Mouse (Mus musculus) heart, embryonic 14.5 days (tissue): ENCODE results near the gene Itgb5. TPM values are rescaled to one million over a fixed set of nuclear protein-coding genes. Genes with fewer than 3 reads are reported as not detected.
A peak's percentile ranks its signal among the peaks of the same experiment; 100 is the strongest.

ENCODE experiments used
- ATAC-seq: fragments of 200-750 bp; cut with Nextera tagmentation; 2 replicates; pipeline ENCODE4 v1.8.0; 2017; ENCODE audit warnings: low read depth, moderate TSS enrichment; ENCODE audit not compliant: insufficient number of reproducible peaks, insufficient read depth, low FRiP score
- H3K27ac ChIP-seq, 2 experiments: fragments of 200-500 bp in 1 of 2; fragments of 300-500 bp in 1 of 2; sonication (generic) in 1 of 2; replicated peaks in 1 of 2; 2 replicates each; pipeline ENCODE4 v1.5.1; 2012 to 2014; ENCODE audit warnings: low read depth in 2 of 2, low read length in 2 of 2, control low read depth in 1 of 2, mild to moderate bottlenecking in 1 of 2, mixed read lengths in 1 of 2; ENCODE audit not compliant: control insufficient read depth in 1 of 2, insufficient read depth in 1 of 2
- H3K27me3 ChIP-seq: fragments of 300-500 bp; sonication (generic); 2 replicates; pipeline ENCODE4 v1.6.1; 2014; ENCODE audit warnings: mild to moderate bottlenecking, low read length, control low read depth; ENCODE audit not compliant: control insufficient read depth, insufficient read depth
- H3K36me3 ChIP-seq: fragments of 300-500 bp; sonication (generic); 2 replicates; pipeline ENCODE4 v1.6.1; 2014; ENCODE audit warnings: mild to moderate bottlenecking, control low read depth, low read length, mixed read lengths; ENCODE audit not compliant: control insufficient read depth, insufficient read depth
- H3K4me1 ChIP-seq, 2 experiments: fragments of 200-500 bp in 1 of 2; fragments of 300-500 bp in 1 of 2; sonication (generic) in 1 of 2; 2 replicates each; pipeline ENCODE4 v1.6.1; 2012 to 2014; ENCODE audit warnings: low read length in 2 of 2, control low read depth in 1 of 2, mixed read lengths in 1 of 2; ENCODE audit not compliant: control insufficient read depth in 2 of 2, insufficient read depth in 2 of 2
- H3K4me2 ChIP-seq: fragments of 300-500 bp; sonication (generic); 2 replicates; pipeline ENCODE4 v1.6.1; 2014; ENCODE audit warnings: mild to moderate bottlenecking, low read length
- H3K4me3 ChIP-seq, 2 experiments: fragments of 200-500 bp in 1 of 2; fragments of 300-500 bp in 1 of 2; sonication (generic) in 1 of 2; 2 replicates each; pipeline ENCODE4 v1.5.1; 2012 to 2014; ENCODE audit warnings: low read length in 2 of 2, mild to moderate bottlenecking in 2 of 2, control low read depth in 1 of 2, low read depth in 1 of 2, moderate library complexity in 1 of 2; ENCODE audit not compliant: control insufficient read depth in 1 of 2, insufficient read depth in 1 of 2
- H3K9ac ChIP-seq: fragments of 300-500 bp; sonication (generic); 2 replicates; pipeline ENCODE4 v1.6.1; 2014; ENCODE audit warnings: mild to moderate bottlenecking, low read length
- H3K9me3 ChIP-seq: fragments of 300-500 bp; sonication (generic); 2 replicates; pipeline ENCODE4 v1.6.1; 2016; ENCODE audit warnings: low read length, control low read depth; ENCODE audit not compliant: control insufficient read depth
- WGBS: fragments of 180-500 bp; shearing (Covaris S2); extraction: QIAGEN DNeasy Blood & Tissue Kit; methylation state at CpG from one replicate; pipeline ENCODE4 v1.1.7; 2014; 5-methylcytosine and 5-hydroxymethylcytosine counted together
- polyA plus RNA-seq: library from polyadenylated mRNA; unstranded; fragments of >200 nt; fragmentation: Nextera tagmentation; extraction: Ambion mirVana; gene quantifications from 2 replicates; pipeline ENCODE4 v1.2.1, GENCODE M21; 2014

Gene Itgb5
- polyA plus RNA-seq, 1 experiment from 2014 or later, result 96.2 TPM

GRCm38 (mm10) chr16:33820269-33821178 lies 8.9 kb upstream of the Itgb5 start:
- H3K9me3 ChIP-seq, result no peaks in the 10 kb centered on the region
- no peak overlapping the region for H3K9ac ChIP-seq
- peaks cover 4% of the 10 kb centered on the region; the same call in 1 of the 2 replicates for H3K27me3 ChIP-seq
- WGBS, result 16% methylated on average over 17 of the region's 17 CpGs
- no peaks in the 10 kb centered on the region for H3K36me3 ChIP-seq
- H3K4me3 ChIP-seq, result no peak overlapping the region
- H3K4me1 ChIP-seq, result no peaks in the 10 kb centered on the region
- no peak for ATAC-seq
- H3K27ac ChIP-seq, result no peak overlapping the region
- H3K4me2 ChIP-seq, result no peak overlapping the region

GRCm38 (mm10) chr16:33824603-33825002 lies 4.9 kb upstream of the Itgb5 start:
- Histone ChIP-seq H3K4me3 (no peak overlapping the region), H3K27ac (no peak overlapping the region), H3K9me3 (no peaks in the 10 kb centered on the region), H3K36me3 (no peaks in the 10 kb centered on the region), H3K4me1 (peaks cover 0 to 5% of the 10 kb centered on the region in 2 experiments; a peak in 1 of 4 replicates), H3K4me2 (no peak overlapping the region), H3K9ac (no peak overlapping the region), H3K27me3 (peaks cover 4% of the 10 kb centered on the region; the same call in 1 of the 2 replicates)
- no peak for ATAC-seq
- WGBS, result 84% methylated on average over 6 of the region's 6 CpGs

- H3K36me3 ChIP-seq, result no peaks in the 10 kb centered on the region
- H3K9ac ChIP-seq, result no peak overlapping the region
- ATAC-seq, result no peak
- H3K4me3 ChIP-seq, result no peak overlapping the region
- WGBS, result 90% methylated on average over 7 of the region's 7 CpGs
- no peak overlapping the region; the same call in 1 of the 2 replicates for H3K4me2 ChIP-seq
- no peaks in the 10 kb centered on the region for H3K27me3 ChIP-seq
- H3K27ac ChIP-seq, result no peak overlapping the region
- H3K4me1 ChIP-seq, result peaks cover 5 to 13% of the 10 kb centered on the region in 2 experiments; a peak in 3 of 4 replicates
- H3K9me3 ChIP-seq, result no peaks in the 10 kb centered on the region
These were observed 969 bp upstream of the Itgb5 start for GRCm38 (mm10) chr16:33828496-33828895.

- peak overlapping the region; percentile 89 for H3K9ac ChIP-seq
- WGBS, result under 1% methylated on average over 59 of the region's 76 CpGs
- ATAC-seq, result peak; percentile 49
- H3K27me3 ChIP-seq, result no peaks in the 10 kb centered on the region
- no peaks in the 10 kb centered on the region for H3K9me3 ChIP-seq
- peak overlapping the region; percentile 73 to 88 for H3K27ac ChIP-seq
- H3K4me1 ChIP-seq, result peaks cover 11 to 24% of the 10 kb centered on the region in 2 experiments
- H3K36me3 ChIP-seq, result no peaks in the 10 kb centered on the region
- H3K4me3 ChIP-seq, result peak overlapping the region; percentile 90
- H3K4me2 ChIP-seq, result peak overlapping the region; percentile 83
These were observed 512 bp downstream of the Itgb5 start for GRCm38 (mm10) chr16:33829842-33830511.

- ATAC-seq, result no peak
- H3K4me3 ChIP-seq, result peak overlapping the region; percentile 90
- WGBS, result 6% methylated on average over 18 of the region's 18 CpGs
- peak overlapping the region; percentile 83 for H3K4me2 ChIP-seq
- no peaks in the 10 kb centered on the region for H3K27me3 ChIP-seq
- no peaks in the 10 kb centered on the region for H3K9me3 ChIP-seq
- peaks cover 11 to 24% of the 10 kb centered on the region in 2 experiments for H3K4me1 ChIP-seq
- peak overlapping the region; percentile 89 for H3K9ac ChIP-seq
- no peaks in the 10 kb centered on the region for H3K36me3 ChIP-seq
- peak overlapping the region; percentile 73 to 88; a peak in 3 of 4 replicates for H3K27ac ChIP-seq
These were observed 1.1 kb downstream of the Itgb5 start for GRCm38 (mm10) chr16:33830512-33831105.

GRCm38 (mm10) chr16:33832057-33832456 lies 2.6 kb downstream of the Itgb5 start:
- WGBS, result 70% methylated on average over 6 of the region's 6 CpGs
- H3K4me1 ChIP-seq, result peaks cover 11 to 27% of the 10 kb centered on the region in 2 experiments
- no peak overlapping the region for H3K4me3 ChIP-seq
- no peaks in the 10 kb centered on the region for H3K9me3 ChIP-seq
- peak overlapping the region in 1 of 2 experiments; percentile 46; a peak in 1 of 4 replicates for H3K27ac ChIP-seq
- no peak for ATAC-seq
- no peaks in the 10 kb centered on the region for H3K27me3 ChIP-seq
- no peak overlapping the region for H3K9ac ChIP-seq
- no peaks in the 10 kb centered on the region for H3K36me3 ChIP-seq
- H3K4me2 ChIP-seq, result peak overlapping the region; percentile 86

GRCm38 (mm10) chr16:33832728-33833428 lies 3.4 kb downstream of the Itgb5 start:
- 7% methylated on average over 21 of the region's 21 CpGs for WGBS
- ATAC-seq, result no peak
- no peaks in the 10 kb centered on the region for H3K27me3 ChIP-seq
- no peaks in the 10 kb centered on the region for H3K36me3 ChIP-seq
- peak overlapping the region; percentile 20 to 41 for H3K4me3 ChIP-seq
- H3K4me1 ChIP-seq, result peaks cover 11 to 27% of the 10 kb centered on the region in 2 experiments
- peak overlapping the region in 1 of 2 experiments; percentile 68; a peak in 2 of 4 replicates for H3K27ac ChIP-seq
- peak overlapping the region; percentile 65 for H3K9ac ChIP-seq
- peak overlapping the region; percentile 86 for H3K4me2 ChIP-seq
- H3K9me3 ChIP-seq, result no peaks in the 10 kb centered on the region
